Mouse (Mus musculus) neutrophil, adult 5-6 weeks (primary cell): ENCODE measurements around the gene Med12l. TPM values are rescaled to one million over a fixed set of nuclear protein-coding genes. Genes with fewer than 3 reads are reported as not detected.

Experiments
- ATAC-seq: fragments of 151-379, 151-347 bp; 2 replicates; pipeline ENCODE4 v1.8.0; 2017; ENCODE audit warnings: mild to moderate bottlenecking, moderate TSS enrichment; ENCODE audit not compliant: insufficient number of reproducible peaks, poor library complexity, low FRiP score, severe bottlenecking; ENCODE audit errors: extremely low read depth
- total RNA-seq: library from RNA; stranded (forward); fragments of 200-1000 nt; gene quantifications from 2 replicates; pipeline ENCODE4 v1.2.3, GENCODE M21; 2017

Med12l gene
- total RNA-seq, result 3.9 and 4.5 TPM in 2 replicates

DNA sequence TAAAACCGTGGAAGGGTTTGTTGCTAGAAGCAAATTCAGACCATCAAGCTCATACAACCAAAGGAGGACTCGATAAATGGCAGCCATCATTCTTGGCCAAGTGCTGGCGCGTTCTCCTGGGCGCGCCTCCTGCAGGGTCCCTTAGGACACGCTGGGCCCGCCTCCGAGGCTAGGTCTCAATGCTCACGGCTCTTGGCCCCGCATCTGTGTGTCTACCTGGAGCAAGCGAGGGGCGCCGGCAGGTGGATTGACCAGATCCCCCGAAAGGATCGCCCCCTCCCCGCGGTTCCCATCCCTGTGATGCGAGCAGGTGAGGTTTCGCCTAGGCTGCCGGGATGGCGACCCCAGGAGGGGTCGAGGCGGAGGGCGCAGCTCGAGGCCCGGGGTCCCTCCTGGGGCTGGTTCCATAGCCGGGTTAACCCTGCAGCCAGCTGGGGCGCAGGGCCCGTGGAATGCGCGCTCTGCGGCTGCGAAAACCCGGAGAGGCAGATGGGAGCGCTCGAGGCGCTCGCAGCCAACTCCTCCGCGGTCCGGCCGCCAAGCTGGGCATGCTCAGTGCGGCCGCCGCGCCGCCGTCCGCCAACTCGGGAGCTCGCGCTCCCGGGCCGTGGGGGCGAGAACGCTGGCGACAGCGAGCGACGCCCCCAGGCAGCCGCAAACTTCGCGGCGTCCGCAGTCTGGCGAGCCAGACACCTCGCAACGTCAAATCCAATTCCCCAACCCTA, at the start of gene Med12l:
TSS of gene Med12l (plus strand) at position 555 of the 725 bp plus-strand sequence.
- no peak for ATAC-seq

DNA sequence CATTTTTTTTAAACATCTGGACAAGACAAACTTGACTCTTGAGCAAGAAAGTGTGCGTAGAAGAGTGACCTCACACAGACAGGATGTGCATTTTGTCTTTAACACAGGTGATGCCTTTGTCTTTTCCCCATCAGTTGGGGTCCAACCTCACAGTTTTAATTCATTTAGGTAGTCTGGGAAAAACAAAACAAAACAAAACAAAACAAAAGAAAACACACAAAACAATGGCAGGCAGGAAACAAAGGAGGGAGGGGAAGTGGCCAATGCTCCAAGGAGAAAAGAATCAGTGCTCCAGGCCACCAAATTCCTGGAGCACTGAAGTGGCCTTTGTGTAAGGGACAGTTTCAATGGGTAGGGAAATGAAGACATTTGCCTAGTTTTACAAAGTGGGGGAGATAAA, 44.5 kb upstream of the Med12l start:
- no peak for ATAC-seq

DNA sequence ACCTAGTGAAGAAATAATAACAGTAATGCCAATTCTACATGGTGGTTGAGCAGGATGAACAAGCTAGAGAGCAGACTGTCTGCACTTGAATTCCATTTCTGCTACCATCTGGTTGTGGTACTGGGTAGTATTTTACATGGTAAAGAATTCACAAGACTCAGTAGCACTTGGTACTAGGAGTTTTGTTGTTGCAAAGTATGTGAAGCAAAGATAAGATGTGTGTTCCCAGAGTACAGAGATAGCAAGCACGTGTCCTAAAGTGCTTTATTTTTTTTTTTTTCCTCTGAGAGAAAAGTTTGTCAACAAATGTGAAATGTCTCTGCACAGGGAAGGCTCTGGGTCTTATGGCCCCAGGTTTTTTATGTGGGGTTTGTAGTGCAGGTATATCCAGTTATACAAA, 28.2 kb upstream of the Med12l start:
- ATAC-seq, result no peak

DNA sequence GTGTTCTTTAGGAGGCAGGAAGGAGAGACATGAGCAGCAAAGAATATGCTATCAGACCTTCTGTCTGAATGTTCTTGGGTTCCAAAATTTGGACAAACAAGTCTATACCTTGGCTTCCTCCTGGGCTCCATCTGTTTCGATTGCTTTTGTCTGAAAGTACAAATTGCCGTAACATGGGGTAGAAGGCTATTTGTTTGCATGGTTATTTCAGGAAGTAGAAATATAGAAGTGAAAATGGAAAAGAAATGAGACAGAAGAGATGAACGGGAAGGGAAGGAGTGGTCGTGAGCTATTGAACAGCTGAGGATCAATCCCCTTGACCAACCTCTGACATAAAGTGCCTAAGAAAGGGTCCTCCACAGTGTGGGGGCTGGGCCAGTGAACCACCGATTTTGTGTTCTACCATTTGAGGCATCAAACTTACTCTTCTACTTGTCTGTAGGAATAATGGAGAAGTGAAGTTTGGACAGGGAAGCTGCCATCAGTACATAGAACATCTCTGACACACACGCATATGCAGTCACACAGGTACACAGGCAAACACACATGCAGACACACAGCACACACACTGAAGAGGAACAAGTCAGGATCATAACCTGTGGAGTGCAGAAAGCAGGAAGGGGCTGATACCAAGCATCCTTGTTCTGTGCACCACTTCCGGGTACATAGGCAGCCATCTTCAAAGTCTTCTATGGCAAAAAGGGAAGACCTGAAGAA, 27.6 kb upstream of the Med12l start:
- ATAC-seq, result no peak

DNA sequence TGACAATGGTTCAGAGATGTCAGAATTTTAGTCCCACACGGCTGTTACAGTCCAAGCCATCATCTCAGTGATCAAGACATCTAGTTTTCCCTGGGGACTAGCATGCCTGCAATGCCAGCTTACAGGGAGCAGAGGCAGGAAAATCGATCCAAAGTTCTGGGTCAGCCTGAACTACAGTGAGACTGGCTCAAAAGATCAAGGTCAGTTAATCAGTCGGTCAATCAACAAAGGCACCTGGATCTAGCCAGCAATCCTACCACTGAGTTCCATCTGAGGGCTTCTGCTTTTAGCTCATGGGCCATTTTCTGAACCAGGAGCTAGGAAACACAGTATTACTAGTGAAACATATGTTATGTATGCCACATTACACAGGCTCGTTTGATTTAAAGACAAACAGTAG, 25.0 kb upstream of the Med12l start:
- ATAC-seq, result no peak

DNA sequence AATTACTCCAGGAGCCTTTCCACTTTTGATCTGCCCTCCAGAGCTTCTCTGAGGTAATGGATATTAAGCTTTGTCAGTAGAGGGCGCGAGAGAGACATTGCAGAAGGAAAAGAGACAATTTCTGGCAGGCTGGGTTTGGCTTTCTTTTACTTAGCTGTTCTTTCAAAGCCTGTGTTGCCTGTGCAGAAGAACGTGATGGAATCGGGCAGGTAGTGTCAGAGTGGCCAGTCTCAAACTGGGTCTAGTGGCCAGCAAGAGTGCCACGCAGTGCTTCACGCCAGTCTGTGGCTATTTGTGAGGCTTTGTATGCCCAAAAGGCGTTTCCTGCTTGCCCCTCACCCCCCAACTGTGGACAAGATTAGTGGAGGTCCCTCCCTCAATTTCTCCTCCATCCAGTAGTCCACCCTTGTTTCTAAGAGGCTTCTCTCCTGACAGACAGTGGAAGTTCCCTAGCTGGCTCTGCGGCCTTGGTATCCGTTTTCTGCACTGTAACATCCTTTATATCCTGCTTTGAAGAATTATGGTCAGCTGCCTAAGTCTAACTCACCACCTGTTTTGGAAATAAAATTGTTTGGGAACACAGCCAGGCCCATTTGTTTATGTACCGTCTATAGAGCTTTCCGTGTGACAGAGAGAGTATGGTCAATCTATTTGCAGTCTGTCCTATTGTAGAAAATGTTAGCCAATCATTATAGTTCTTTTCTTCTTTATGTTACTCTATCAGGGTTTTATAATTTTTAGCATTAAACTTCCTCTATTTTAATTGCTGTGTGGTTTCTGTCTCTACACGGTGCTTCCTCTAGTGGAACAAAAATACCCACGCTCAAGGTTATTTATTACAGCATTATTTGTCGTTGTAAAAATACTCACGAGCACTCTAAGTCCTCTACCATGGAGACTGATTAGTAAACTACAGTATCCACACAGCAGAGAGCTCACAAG, 22.5 kb upstream of the Med12l start:
- peak; percentile 66; the same call in 1 of the 2 replicates for ATAC-seq

DNA sequence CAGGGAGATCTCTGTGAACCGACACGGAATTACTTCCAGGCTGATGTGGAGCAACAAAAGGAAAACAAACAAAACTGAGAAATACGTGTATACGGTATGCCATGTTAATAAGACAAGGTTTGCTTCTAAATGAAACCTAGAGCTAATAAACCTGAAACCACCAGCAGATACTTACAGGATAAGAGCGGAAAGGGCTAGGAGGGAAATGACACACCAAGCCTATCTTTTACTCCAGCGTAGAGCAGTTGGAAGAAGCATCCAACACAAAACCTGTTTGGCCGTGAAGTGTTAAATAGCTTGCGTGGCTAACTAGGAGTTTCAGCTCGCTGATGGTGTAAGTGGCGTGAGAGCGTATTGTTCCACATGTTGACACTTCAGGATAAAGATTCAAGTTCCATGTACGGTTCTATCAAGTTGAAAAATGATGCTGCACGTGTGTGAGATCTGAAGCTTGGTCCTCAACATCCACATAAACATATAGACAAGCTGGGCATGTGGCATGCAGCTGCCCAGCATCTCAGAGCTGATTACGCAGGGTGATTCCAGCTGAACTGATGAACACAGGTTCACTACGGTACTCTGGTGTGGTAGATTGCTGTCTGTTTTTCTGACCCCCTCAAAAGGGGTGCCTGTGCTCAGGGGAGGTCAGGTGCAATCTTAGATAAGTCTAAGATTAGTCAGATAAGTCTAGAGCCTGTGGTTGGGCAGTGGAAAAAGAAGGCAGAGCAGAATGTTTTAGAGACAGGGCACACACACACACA, 21.6 kb upstream of the Med12l start:
- no peak for ATAC-seq

DNA sequence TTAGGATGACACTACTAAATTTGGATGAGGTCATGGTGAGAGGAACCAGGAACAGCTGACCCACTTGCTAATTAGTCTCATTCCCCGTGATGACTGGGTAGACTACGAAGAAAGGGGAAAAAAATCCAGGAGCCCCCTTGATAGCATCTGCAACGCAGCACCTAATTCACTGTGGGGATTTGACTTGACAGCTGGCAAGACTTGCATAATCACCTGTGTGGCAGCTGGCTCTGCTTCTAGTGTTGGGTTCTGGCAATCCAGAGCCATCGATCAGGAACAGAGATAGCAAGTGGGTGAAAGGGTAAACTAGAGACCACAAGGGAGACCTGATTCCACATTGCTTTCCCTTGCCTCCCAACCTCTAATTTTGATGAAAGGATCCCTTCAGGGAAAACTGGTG, 19.8 kb upstream of the Med12l start:
- ATAC-seq, result no peak

DNA sequence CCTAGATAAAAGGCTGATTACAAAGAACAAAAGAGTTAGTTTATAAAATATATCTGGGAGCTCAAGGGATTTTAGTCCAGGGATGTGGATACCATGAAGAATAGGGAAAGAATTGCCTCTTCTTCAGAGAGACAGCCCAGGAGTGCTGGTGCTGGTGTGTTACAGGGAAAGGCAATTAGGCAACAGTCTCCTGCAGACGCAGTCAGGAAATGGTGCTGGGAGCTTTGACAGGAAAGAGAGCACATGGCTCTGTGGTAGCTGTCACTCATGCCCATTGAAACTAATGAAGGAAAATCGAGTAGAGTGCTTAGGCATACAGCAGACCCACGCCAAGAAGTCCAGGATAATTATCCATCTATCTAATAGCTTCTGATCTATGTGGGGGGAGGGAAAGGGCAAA, 16.3 kb upstream of the Med12l start:
- no peak for ATAC-seq

DNA sequence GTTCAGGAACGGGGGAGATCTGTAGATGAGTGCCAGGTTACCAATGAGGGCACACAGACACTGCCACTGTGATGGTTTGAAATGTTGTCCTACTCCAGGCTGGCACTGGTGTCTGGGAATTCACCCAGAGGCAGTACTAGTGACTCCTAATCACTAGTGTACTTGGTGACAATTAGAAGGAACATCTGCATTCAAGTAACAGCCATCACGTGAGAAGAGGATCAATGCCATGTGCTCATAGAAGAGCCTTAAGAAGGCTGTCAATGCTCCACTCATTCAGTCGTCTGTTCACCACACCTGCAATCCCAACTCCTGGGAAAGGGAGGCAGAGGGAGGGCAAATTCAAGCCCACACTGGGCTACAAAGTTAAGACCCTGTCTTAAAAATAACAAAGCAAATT, 15.1 kb upstream of the Med12l start:
- ATAC-seq, result no peak

DNA sequence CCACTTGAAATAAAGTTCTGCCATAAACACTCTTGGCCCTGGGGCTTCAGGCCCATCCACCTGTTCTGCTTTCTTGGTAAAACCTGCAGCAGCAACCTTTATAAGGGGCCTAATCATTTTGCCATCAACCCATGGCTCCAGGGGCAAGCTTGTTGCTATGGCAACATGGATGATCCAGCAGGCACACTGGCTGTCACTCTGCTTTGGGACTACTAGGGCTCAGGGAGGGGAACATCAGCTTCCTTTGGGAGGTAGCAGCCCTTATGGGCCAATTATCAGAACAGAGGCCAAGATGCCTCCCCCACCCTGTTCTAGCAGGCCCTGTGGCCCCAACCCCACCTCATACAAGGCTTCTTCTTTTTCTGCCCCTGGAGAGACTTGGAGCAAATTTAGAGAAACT, 13.5 kb upstream of the Med12l start:
- ATAC-seq, result no peak

DNA sequence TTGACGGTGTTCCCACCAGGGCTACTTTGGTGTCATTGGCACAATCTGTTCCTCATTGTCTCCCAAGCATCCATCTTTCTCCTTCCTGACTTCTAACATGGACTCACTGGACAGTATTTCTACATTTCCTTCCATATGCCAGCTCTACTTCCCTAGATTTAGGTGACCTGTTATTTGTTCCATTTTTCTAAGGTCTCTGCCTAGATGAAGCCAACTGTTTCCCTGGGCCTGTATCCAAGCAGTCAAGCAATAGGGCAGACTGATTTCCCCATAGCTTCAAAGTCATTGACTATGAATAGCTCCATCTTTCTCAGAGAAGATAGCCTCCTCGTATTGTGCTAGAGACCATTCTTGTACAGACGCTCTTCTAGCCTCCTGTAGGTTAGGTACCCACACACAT, 12.0 kb upstream of the Med12l start:
- ATAC-seq, result no peak

DNA sequence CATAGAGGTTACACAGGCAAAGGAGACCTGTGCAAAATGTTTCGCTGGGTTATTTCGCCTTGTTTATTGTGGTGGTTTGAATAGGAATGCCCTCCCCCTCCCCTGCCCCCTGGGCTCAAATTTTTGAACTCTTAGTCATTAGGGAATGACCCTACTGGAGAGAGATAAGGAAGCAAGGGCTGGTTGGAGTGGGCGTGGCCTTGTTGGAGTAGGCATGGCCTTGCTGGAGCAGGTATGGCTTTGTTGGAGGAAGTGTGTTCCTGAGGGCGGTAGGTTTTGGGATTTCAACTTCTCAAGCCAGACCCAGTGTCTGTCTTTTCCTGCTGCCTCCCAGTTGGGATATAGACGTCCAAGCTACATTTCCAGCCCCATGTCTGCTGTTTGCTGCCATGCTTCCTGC, 1.9 kb upstream of the Med12l start:
- ATAC-seq, result no peak

DNA sequence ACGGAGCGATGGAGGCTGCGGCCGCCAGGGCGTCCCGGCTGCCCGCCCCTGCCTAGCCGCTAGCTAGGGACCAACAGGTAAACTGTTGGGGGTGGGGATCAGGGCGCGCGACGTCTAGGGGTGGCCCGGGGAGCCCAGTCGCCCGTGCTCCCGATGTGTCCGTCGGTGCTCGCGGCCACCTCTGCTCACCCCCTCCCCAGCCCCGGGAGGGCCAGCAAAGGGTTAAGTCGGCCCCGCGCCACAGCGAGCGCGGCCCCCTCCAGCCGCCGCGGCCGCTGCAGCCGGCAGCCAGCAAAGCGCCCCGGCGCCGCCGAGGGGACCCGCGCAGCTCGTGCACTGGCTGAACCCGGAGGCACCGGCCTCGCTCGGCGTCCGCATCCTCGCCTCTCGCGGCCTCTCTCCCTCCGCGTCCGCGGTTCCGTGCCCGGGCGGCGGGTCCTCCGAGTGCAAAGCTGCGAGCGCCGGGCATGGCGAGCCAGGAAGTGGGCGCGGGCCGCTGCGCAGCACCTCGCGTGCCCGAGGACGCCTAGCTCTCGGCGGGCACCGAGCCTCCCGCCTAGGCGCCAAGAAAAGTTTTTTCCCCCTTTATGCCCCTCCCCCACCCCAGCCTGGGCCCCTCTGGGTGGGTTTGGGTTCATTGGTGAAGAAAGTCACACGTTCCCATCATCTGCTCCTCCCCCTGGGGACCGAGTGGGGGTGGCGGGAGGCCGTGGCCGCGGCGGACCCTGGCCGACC, 538 bp downstream of the Med12l start:
- ATAC-seq, result 0 out of 2 replicates have a peak, but pooled peaks have one; percentile 13

DNA sequence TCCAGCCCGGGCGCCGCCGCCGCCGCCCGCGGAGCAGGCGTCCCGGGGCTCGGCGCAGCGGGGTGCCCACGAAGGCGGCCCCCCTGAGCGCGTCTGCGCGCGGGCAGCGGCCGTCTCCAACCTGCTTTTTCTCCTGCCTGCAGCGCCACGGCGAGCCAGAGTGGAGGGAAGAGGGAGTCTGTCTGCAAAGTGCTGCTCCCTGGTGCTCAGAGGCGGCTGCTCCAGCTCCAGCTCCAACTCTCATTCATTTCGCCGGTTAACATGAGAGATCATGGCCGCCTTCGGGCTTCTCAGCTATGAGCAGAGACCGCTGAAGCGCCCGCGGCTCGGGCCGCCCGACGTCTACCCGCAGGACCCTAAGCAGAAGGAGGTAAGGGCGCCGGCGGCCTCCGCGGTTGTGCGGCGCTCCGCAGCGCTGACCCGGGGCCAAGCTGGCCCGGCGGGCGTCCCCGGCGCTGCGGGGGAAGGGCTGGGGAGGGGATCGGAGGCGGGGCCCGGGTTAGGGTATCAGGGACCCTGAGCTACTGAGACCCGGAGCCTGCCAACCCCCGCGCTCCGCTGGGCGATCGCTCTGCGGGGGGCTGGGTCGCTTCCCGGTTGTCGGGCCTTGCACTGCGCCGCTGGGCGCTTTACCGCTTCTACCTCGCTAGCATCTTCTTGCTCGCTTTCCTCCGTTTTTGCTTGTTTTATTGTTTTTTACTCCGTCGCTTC, 1.3 kb downstream of the Med12l start:
- no peak for ATAC-seq

DNA sequence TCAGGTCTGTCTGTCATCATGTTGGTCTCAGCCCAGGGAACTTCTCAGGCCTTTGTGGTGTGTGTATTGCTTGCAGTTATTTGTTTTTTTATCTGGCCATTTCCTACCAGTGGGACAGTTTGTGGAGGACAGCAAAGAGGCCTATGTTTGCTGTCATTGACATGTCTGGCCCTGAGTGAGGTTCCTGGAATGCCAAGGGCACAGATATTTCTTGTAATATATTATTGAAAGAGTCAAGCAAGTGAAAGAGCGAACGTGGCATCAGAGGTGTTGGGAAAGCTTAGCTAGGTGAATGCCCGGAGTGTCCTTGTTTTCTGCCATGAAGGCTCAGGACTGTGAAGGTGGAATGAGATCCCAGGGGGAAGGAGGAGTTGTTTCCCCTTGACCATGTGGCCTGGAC, 4.7 kb downstream of the Med12l start:
- no peak for ATAC-seq

DNA sequence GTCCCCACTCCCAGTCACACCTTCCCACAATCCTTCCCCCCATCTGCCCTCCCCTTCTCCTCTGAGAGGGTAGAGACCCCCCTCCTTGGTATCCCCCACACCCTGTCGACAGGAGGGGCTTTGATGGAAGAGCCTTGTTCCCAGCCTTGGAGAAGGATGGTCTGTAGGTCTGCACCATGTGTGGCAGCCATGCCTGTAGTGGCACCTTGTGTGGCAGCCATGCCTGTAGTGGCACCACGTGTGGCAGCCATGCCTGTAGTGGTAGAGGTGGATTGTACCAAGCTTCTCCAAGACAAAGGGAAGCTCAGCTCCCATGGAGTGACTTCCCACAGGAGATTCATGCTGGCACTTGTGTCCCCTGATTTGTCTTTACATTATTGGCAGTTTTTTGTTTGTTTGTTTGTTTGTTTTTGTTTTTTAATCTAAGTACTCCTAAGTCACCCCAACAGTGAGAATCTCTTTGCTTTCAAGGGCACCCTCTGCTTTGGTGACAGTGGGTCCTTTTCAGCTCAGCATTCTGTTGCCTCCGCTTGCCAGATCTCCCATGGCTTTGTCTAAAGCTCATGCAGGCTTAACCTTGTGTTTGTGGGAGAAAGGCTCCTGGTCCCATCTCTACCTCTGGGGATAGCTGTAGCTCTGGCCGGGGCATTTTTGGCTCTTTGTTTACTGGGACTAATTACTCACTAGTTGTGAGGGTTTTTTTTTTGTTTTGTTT, 10.2 kb downstream of the Med12l start:
- ATAC-seq, result no peak
